Mouse (Mus musculus) intestine, embryonic 16.5 days (tissue): ENCODE data around the gene Sgta. TPM values are rescaled to one million over a fixed set of nuclear protein-coding genes. Genes with fewer than 3 reads are reported as not detected.

Experiments used
- ATAC-seq: fragments of 200-750 bp; cut with Nextera tagmentation; 2 replicates; pipeline ENCODE4 v1.8.0; 2017; ENCODE audit warnings: moderate TSS enrichment, moderate library complexity
- H3K27ac ChIP-seq: fragments of 300-500 bp; sonication (generic); 2 replicates; pipeline ENCODE4 v1.5.1; 2014; ENCODE audit warnings: mild to moderate bottlenecking, low read length
- H3K27me3 ChIP-seq: fragments of 300-500 bp; sonication (generic); replicated peaks from 2 replicates; pipeline ENCODE4 v1.6.1; 2014; ENCODE audit warnings: low read length, control low read depth, mixed read lengths; ENCODE audit not compliant: control insufficient read depth, insufficient read depth
- H3K36me3 ChIP-seq: fragments of 300-500 bp; sonication (generic); 2 replicates; pipeline ENCODE4 v1.6.1; 2014; ENCODE audit warnings: low read length, control low read depth; ENCODE audit not compliant: control insufficient read depth, insufficient read depth
- H3K4me1 ChIP-seq: fragments of 300-500 bp; sonication (generic); 2 replicates; pipeline ENCODE4 v1.6.1; 2014; ENCODE audit warnings: low read length, control low read depth, mixed read lengths; ENCODE audit not compliant: control insufficient read depth, insufficient read depth
- H3K4me2 ChIP-seq: fragments of 300-500 bp; sonication (generic); 2 replicates; pipeline ENCODE4 v1.6.1; 2014; ENCODE audit warnings: low read depth, low read length, control low read depth
- H3K4me3 ChIP-seq: fragments of 300-500 bp; sonication (generic); 2 replicates; pipeline ENCODE4 v1.5.1; 2014; ENCODE audit warnings: mild to moderate bottlenecking, low read length
- H3K9ac ChIP-seq: fragments of 300-500 bp; sonication (generic); 2 replicates; pipeline ENCODE4 v1.6.1; 2014; ENCODE audit warnings: low read depth, low read length
- H3K9me3 ChIP-seq: fragments of 300-500 bp; sonication (generic); 2 replicates; pipeline ENCODE4 v1.6.1; 2016; ENCODE audit warnings: low read length, control low read depth; ENCODE audit not compliant: control insufficient read depth
- WGBS: fragments of 180-500 bp; shearing (Covaris S2); extraction: QIAGEN DNeasy Blood & Tissue Kit; methylation state at CpG from one replicate; pipeline ENCODE4 v1.1.7; 2014; 5-methylcytosine and 5-hydroxymethylcytosine counted together
- polyA plus RNA-seq: library from polyadenylated mRNA; unstranded; fragments of >200 nt; fragmentation: Nextera tagmentation; extraction: Ambion mirVana; gene quantifications from 2 replicates; pipeline ENCODE4 v1.2.1, GENCODE M21; 2015

Sgta gene
- polyA plus RNA-seq, 1 experiment from 2014 or later, result 204 TPM

DNA sequence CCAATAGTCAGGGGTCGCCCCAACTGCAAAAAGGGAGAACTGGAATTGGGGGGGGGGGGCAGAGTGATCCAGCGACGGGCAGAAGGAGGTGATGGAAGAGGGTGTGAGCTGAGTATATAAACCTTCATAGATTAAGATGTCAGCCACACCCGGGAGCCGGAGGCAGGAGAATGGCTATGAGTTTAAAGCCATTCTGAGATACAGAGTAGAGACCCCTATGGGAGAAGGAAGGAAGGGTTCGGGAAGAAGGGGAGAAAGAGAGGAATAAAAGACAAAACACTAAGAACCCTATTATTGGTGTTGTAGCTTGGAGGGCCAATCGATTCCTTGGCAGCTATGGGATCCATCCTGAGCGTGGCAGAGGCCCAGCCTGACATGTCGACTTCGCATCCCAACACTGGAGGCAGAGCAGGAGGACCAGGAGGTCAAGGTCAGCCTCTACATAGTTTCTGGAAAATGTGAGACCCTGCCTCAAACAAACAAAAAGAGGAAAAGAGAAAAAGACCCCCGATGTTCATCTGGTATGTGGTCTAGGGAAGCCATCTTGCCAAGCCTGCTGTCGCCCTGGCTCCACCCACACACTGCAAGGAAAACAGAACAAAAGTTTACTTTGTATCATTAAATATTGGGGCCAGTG, 34.2 kb downstream of the Sgta start, which contains the start of gene Diras1:
Gene Diras1, minus strand, starts transcription at position 24 of the 637 bp plus-strand sequence.
- no peak within 1 kb of the TSS for H3K27ac ChIP-seq
- ATAC-seq, result no peak
- peak within 1 kb of the TSS; percentile 8; the same call in 1 of the 2 replicates for H3K9ac ChIP-seq
- peak within 1 kb of the TSS; percentile 50 for H3K4me2 ChIP-seq
- H3K4me1 ChIP-seq, result no peaks in the 10 kb centered on the region
- H3K9me3 ChIP-seq, result no peaks in the 10 kb centered on the region
- whole genome bisulfite sequencing, result 45% methylated on average over 12 of the region's 12 CpGs
- peak within 1 kb of the TSS; percentile 36 for H3K4me3 ChIP-seq
- no peaks in the 10 kb centered on the region for H3K36me3 ChIP-seq
- H3K27me3 ChIP-seq, result peaks cover 30% of the 10 kb centered on the region

DNA sequence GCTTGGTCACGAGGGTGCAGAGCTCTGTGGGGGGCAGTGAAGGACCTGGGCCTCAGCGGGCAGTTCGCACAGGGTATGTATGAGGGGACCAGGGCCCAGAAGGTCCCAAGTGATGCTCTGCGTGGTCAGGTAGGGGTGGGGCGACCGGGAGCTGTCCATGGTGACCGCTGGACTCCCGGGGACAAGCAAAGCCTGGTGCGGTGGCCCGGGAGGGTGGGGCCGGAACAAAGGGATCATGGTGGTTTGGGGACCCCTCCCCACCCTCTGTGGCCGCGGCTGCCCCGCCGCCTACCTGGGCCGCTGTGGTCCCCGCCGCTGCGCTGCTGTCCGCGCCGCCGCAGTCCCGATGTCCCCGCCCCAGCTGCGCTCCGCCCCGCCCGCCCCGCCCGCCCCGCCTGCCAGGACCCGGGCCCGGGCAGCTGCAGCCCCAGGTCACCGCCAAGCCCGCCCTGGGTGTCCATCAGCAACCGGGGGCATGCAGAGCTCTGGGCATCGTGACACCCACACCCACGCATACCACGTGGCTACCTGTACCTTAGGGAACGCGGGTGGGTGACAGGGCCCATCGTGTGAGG, 34.8 kb downstream of the Sgta start:
- Histone ChIP-seq H3K27me3 (peaks cover 30% of the 10 kb centered on the region), H3K9ac (peak overlapping the region; percentile 8; the same call in 1 of the 2 replicates), H3K36me3 (no peaks in the 10 kb centered on the region), H3K4me3 (peak overlapping the region; percentile 36), H3K9me3 (no peaks in the 10 kb centered on the region), H3K27ac (no peak overlapping the region), H3K4me1 (no peaks in the 10 kb centered on the region), H3K4me2 (peak overlapping the region; percentile 50)
- WGBS, result 2% methylated on average over 39 of the region's 43 CpGs
- ATAC-seq, result peak; percentile 40; the same call in 1 of the 2 replicates

- ATAC-seq, result no peak
- Histone ChIP-seq H3K4me3 (no peak overlapping the region), H3K4me1 (no peaks in the 10 kb centered on the region), H3K9me3 (no peaks in the 10 kb centered on the region), H3K27me3 (peaks cover 30% of the 10 kb centered on the region), H3K36me3 (no peaks in the 10 kb centered on the region), H3K27ac (no peak overlapping the region), H3K4me2 (no peak overlapping the region), H3K9ac (no peak overlapping the region)
- WGBS, result 67% methylated on average over 5 of the region's 5 CpGs
These were observed 35.5 kb downstream of the Sgta start for GRCm38 (mm10) chr10:81024346-81024937.

GRCm38 (mm10) chr10:81022744-81023143, 37.2 kb downstream of the Sgta start:
- Histone ChIP-seq H3K4me2 (no peak overlapping the region), H3K27me3 (peaks cover 30% of the 10 kb centered on the region), H3K4me3 (no peak overlapping the region), H3K9ac (no peak overlapping the region), H3K9me3 (no peaks in the 10 kb centered on the region), H3K4me1 (no peaks in the 10 kb centered on the region), H3K27ac (no peak overlapping the region), H3K36me3 (no peaks in the 10 kb centered on the region)
- WGBS, result 60% methylated on average over 8 of the region's 8 CpGs
- ATAC-seq, result no peak

GRCm38 (mm10) chr10:81021547-81022110, 38.4 kb downstream of the Sgta start:
- Histone ChIP-seq H3K9me3 (no peaks in the 10 kb centered on the region), H3K36me3 (no peaks in the 10 kb centered on the region), H3K4me3 (no peak overlapping the region), H3K4me2 (no peak overlapping the region), H3K27ac (no peak overlapping the region), H3K9ac (no peak overlapping the region), H3K27me3 (peaks cover 30% of the 10 kb centered on the region), H3K4me1 (no peaks in the 10 kb centered on the region)
- ATAC-seq, result no peak
- 13% methylated on average over 26 of the region's 26 CpGs for WGBS

GRCm38 (mm10) chr10:81020207-81020606, 39.8 kb downstream of the Sgta start:
- peaks cover 21% of the 10 kb centered on the region for H3K27me3 ChIP-seq
- H3K36me3 ChIP-seq, result no peaks in the 10 kb centered on the region
- WGBS, result 64% methylated on average over 2 of the region's 2 CpGs
- no peak overlapping the region for H3K27ac ChIP-seq
- no peaks in the 10 kb centered on the region for H3K9me3 ChIP-seq
- ATAC-seq, result no peak
- H3K4me1 ChIP-seq, result no peaks in the 10 kb centered on the region
- H3K9ac ChIP-seq, result no peak overlapping the region
- H3K4me2 ChIP-seq, result no peak overlapping the region
- H3K4me3 ChIP-seq, result no peak overlapping the region

DNA sequence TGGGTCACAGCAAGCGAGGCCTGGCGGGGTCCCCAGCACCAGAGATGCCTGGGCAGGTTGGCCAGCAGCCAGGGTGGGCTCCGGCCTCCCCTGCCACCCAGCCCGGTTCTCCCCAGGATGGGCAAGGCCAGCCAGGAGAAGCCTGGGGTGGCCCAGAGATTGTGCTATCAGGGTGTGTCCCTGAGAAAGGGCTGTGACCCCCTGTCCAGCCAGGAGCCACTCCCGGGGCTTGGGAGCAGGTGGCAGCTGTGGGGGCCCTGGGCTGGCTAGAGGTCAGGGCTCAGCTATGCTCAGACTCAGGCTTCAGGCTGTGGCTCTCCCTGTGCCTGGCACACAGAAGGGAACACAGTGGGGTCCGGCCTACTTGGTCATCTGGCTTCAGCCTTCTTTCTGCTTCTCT, 40.3 kb downstream of the Sgta start:
- Histone ChIP-seq H3K27me3 (peaks cover 16% of the 10 kb centered on the region; the same call in 1 of the 2 replicates), H3K9me3 (no peaks in the 10 kb centered on the region), H3K36me3 (no peaks in the 10 kb centered on the region), H3K4me3 (no peak overlapping the region), H3K9ac (no peak overlapping the region), H3K4me1 (no peaks in the 10 kb centered on the region), H3K4me2 (no peak overlapping the region), H3K27ac (no peak overlapping the region)
- no peak for ATAC-seq
- 62% methylated on average over 6 of the region's 6 CpGs for WGBS

GRCm38 (mm10) chr10:81018326-81018725, 41.7 kb downstream of the Sgta start:
- Histone ChIP-seq H3K4me1 (no peaks in the 10 kb centered on the region), H3K36me3 (no peaks in the 10 kb centered on the region), H3K27me3 (peaks cover 8% of the 10 kb centered on the region; the same call in 1 of the 2 replicates), H3K4me2 (no peak overlapping the region), H3K4me3 (no peak overlapping the region), H3K27ac (no peak overlapping the region), H3K9ac (no peak overlapping the region), H3K9me3 (no peaks in the 10 kb centered on the region)
- WGBS, result 37% methylated on average over 10 of the region's 10 CpGs
- ATAC-seq, result no peak

DNA sequence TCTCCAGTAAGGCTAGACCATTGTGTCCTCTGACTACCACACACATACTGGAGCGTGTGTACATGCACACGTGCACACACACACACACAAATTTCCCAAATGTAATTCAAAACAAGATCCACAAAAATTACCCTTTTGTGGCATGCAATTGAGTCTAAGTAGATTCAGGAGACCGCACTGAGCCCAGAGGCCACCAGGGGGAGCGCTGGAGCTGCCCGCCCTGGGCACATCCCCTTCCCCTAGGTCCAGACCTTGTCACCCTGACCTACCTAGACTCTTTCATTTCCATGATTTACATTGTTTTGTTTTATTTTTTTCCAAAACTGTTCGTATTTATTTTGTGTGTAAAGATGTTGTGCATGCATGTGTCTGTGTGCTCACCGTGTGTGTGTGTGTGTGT, 43.3 kb downstream of the Sgta start:
- H3K4me3 ChIP-seq, result no peak overlapping the region
- H3K9me3 ChIP-seq, result no peaks in the 10 kb centered on the region
- 8% methylated on average over 7 of the region's 7 CpGs for WGBS
- no peak overlapping the region for H3K4me2 ChIP-seq
- no peak for ATAC-seq
- no peaks in the 10 kb centered on the region; the same call in 1 of the 2 replicates for H3K27me3 ChIP-seq
- no peaks in the 10 kb centered on the region for H3K36me3 ChIP-seq
- no peak overlapping the region for H3K27ac ChIP-seq
- no peaks in the 10 kb centered on the region for H3K4me1 ChIP-seq
- H3K9ac ChIP-seq, result no peak overlapping the region
